Mouse (Mus musculus) E14TG2a.4 (cell line): ENCODE results near the gene Fam78a.

Source experiments
- CTCF ChIP-seq: conservative IDR thresholded peaks from 2 replicates; pipeline ENCODE4 v1.5.1; 2014; ENCODE audit warnings: low read length
- NANOG ChIP-seq: IDR thresholded peaks from 2 replicates; pipeline ENCODE4 v1.6.1; 2014; ENCODE audit warnings: borderline replicate concordance, low read length, mixed read lengths
- POU5F1 ChIP-seq: IDR thresholded peaks from 2 replicates; pipeline ENCODE4 v1.6.1; 2014; ENCODE audit warnings: low read length, borderline replicate concordance

GRCm38 (mm10) chr2:32129383-32130074 is 44.9 kb upstream of the Fam78a start:
- TF ChIP-seq CTCF = no peak
- no peak for TF ChIP-seq POU5F1
- TF ChIP-seq NANOG = no peak
